Comparison of ENCODE assay signal across 7 mouse cellular contexts in genomic region chr19:6426703-6427500, GRCm38 (mm10). TPM values are rescaled to one million over a fixed set of nuclear protein-coding genes. Genes with fewer than 3 reads are reported as not detected.
DNase-seq lines count a peak whose midpoint lies in the region; ATAC-seq lines count a peak whose summit lies in the region.

No protein-coding gene starts in this region.

- H3K4me3 ChIP-seq in hindbrain, embryonic 14.5 days (replicated peaks; ENCODE audit: low read length), result no peak overlapping the region
- H3K4me3 ChIP-seq in lung, embryonic 16.5 days (ENCODE audit: low read length), result no peak overlapping the region

- 14% methylated on average over 13 of the region's 13 CpGs for WGBS in hindbrain, embryonic 14.5 days
- WGBS in lung, embryonic 16.5 days, result 22% methylated on average over 13 of the region's 13 CpGs

- H3K4me1 ChIP-seq in hindbrain, embryonic 14.5 days (replicated peaks; ENCODE audit: control insufficient read depth, insufficient read depth, low read length), result peaks cover 87% of the 10 kb centered on the region
- peaks cover 13% of the 10 kb centered on the region for H3K4me1 ChIP-seq in lung, embryonic 16.5 days (replicated peaks; ENCODE audit: control insufficient read depth, insufficient read depth, low read length)

- H3K27me3 ChIP-seq in hindbrain, embryonic 14.5 days (ENCODE audit: control insufficient read depth, insufficient read depth, low read length), result peaks cover 13% of the 10 kb centered on the region
- H3K27me3 ChIP-seq in lung, embryonic 16.5 days (ENCODE audit: control insufficient read depth, insufficient read depth, low read depth, low read length), result peaks cover 56% of the 10 kb centered on the region

- H3K9me3 ChIP-seq in hindbrain, embryonic 14.5 days (ENCODE audit: control insufficient read depth, low read length), result no peaks in the 10 kb centered on the region
- no peaks in the 10 kb centered on the region for H3K9me3 ChIP-seq in lung, embryonic 16.5 days (ENCODE audit: control insufficient read depth, low read length)

- peaks cover 17% of the 10 kb centered on the region for H3K36me3 ChIP-seq in hindbrain, embryonic 14.5 days (replicated peaks; ENCODE audit: control insufficient read depth, insufficient read depth)
- H3K36me3 ChIP-seq in lung, embryonic 16.5 days (ENCODE audit: control insufficient read depth, insufficient read depth, low read length), result no peaks in the 10 kb centered on the region

- peak overlapping the region; percentile 53; the same call in 1 of the 2 replicates for H3K4me2 ChIP-seq in hindbrain, embryonic 14.5 days (replicated peaks)
- H3K4me2 ChIP-seq in lung, embryonic 16.5 days (ENCODE audit: low read depth, low read length), result no peak overlapping the region

- H3K9ac ChIP-seq in hindbrain, embryonic 14.5 days, result no peak overlapping the region
- H3K9ac ChIP-seq in lung, embryonic 16.5 days (ENCODE audit: low read length), result no peak overlapping the region

- DNase-seq in urinary bladder, postnatal 25 days (ENCODE audit: low spot score), result peak; percentile 47
- DNase-seq in urinary bladder, postnatal 10 days (ENCODE audit: low spot score), result no peak
- DNase-seq in cerebellum, adult 9-11 months, result peak; percentile 68
- no peak for DNase-seq in hindbrain, embryonic 14.5 days (ENCODE audit: low spot score)
- peak; percentile 40 for DNase-seq in thymus, postnatal 14 days
- no peak for DNase-seq in right cerebral cortex, postnatal 36 days (ENCODE audit: low spot score in 2 of 2)

- 0 out of 2 replicates have a peak overlapping the region, but pooled peaks have one; percentile 41 for H3K27ac ChIP-seq in hindbrain, embryonic 14.5 days
- H3K27ac ChIP-seq in lung, embryonic 16.5 days (ENCODE audit: low read length), result no peak overlapping the region

- no peak for ATAC-seq in hindbrain, embryonic 14.5 days (ENCODE audit: low FRiP score)
- ATAC-seq in lung, embryonic 16.5 days (ENCODE audit: low read depth), result 0 out of 2 replicates have a peak, but pooled peaks have one; percentile 26

RNA-seq across cellular contexts. Expression of gene Nrxn2, which starts 8.4 kb away (rescaled TPM):
- 60.6 and 66.4 TPM in 2 replicates for polyA plus RNA-seq in hindbrain, embryonic 14.5 days (2014; fragmentation: Nextera tagmentation; extraction: Ambion mirVana)
- 0.88 and 1.0 TPM in 2 replicates for polyA plus RNA-seq in lung, embryonic 16.5 days (2015; fragmentation: Nextera tagmentation; extraction: Ambion mirVana)

RNA-seq across cellular contexts. Expression of gene Rasgrp2, which starts 27.8 kb away (rescaled TPM):
- polyA plus RNA-seq in hindbrain, embryonic 14.5 days (2014; fragmentation: Nextera tagmentation; extraction: Ambion mirVana), result 89.2 and 111 TPM in 2 replicates
- polyA plus RNA-seq in lung, embryonic 16.5 days (2015; fragmentation: Nextera tagmentation; extraction: Ambion mirVana), result 93.7 and 111 TPM in 2 replicates

RNA-seq across cellular contexts. Expression of gene Pygm, which starts 42.7 kb away (rescaled TPM):
- polyA plus RNA-seq in hindbrain, embryonic 14.5 days (2014; fragmentation: Nextera tagmentation; extraction: Ambion mirVana), result 6.2 and 6.8 TPM in 2 replicates
- polyA plus RNA-seq in lung, embryonic 16.5 days (2015; fragmentation: Nextera tagmentation; extraction: Ambion mirVana), result 28.6 and 36.1 TPM in 2 replicates

Comparison
In these comparisons a context has a peak if more than half of its experiments do, and no peak if none do; other contexts are left out.
1. DNase-seq: peak in urinary bladder, postnatal 25 days (single experiment), cerebellum, adult 9-11 months (single experiment) and thymus, postnatal 14 days (single experiment); none in urinary bladder, postnatal 10 days (single experiment), hindbrain, embryonic 14.5 days (single experiment) and right cerebral cortex, postnatal 36 days (0 of 2).
2. RNA of gene Nrxn2, which starts 8.4 kb away (polyA plus RNA-seq): 60.6 to 66.4 TPM in hindbrain, embryonic 14.5 days; 0.88 to 1.0 TPM in lung, embryonic 16.5 days; every median in the first group is over 10 times any median in the second.